Mouse (Mus musculus): ENCODE results near the gene Gm17067. TPM values are rescaled to one million over a fixed set of nuclear protein-coding genes. Genes with fewer than 3 reads are reported as not detected.
"Not testable (repeated sequence)": the region's sequence is repeated elsewhere in the genome, so short reads cannot be mapped to it uniquely, and the experiment has no call there.

The Gm17067 gene
- not detected in 2 replicates for polyA plus RNA-seq (2015; fragmentation: Nextera tagmentation; extraction: Ambion mirVana)

DNA sequence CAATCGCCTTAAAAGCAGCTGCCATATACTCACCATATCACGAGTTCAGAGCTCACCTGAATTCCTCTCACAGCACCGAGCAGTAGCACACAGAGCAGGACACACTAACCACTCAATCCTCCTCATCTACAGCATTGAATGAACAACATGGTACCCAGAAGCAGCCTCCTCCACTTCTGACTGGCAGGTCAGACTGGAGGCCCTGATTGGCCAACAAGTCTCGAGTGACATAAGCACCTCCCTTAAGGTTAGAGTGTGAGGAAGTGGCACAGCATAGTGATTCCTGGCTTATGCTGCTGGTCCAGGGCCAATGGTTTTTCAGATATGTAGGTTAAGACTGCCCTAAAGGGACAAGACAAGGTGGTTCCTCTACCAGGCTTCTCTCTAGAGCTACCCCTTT, at the start of gene Gm17067:
TSS of gene Gm17067 (minus strand) at position 101 of the 400 bp plus-strand sequence.
- H3K36me3 ChIP-seq; H3K9me3 ChIP-seq; H3K4me1 ChIP-seq; H3K4me2 ChIP-seq; ATAC-seq (ENCODE audit: insufficient read depth, low FRiP score, low read depth); H3K4me3 ChIP-seq (replicated peaks); H3K9ac ChIP-seq; H3K27me3 ChIP-seq (replicated peaks); H3K27ac ChIP-seq: not testable (repeated sequence)
- WGBS = 88% methylated on average over 4 of the region's 4 CpGs

- no peaks in the 10 kb centered on the region for H3K4me1 ChIP-seq
- H3K4me2 ChIP-seq = no peak overlapping the region
- no peaks in the 10 kb centered on the region for H3K36me3 ChIP-seq
- H3K9me3 ChIP-seq = no peaks in the 10 kb centered on the region
- WGBS = 41% methylated on average over 20 of the region's 20 CpGs
- H3K27me3 ChIP-seq (replicated peaks) = no peaks in the 10 kb centered on the region
- ATAC-seq (ENCODE audit: insufficient read depth, low FRiP score, low read depth) = no peak
- no peak overlapping the region for H3K4me3 ChIP-seq (replicated peaks)
- no peak overlapping the region for H3K27ac ChIP-seq
- H3K9ac ChIP-seq = no peak overlapping the region
Measured at GRCm38 (mm10) chr7:42749836-42750235, 23.0 kb upstream of the Gm17067 start.

- WGBS = 84% methylated on average over 10 of the region's 10 CpGs
- no peak overlapping the region for H3K4me2 ChIP-seq
- H3K36me3 ChIP-seq = no peaks in the 10 kb centered on the region
- no peak overlapping the region for H3K4me3 ChIP-seq (replicated peaks)
- no peak overlapping the region for H3K9ac ChIP-seq
- no peak; the same call in 1 of the 2 replicates for ATAC-seq (ENCODE audit: insufficient read depth, low FRiP score, low read depth)
- H3K9me3 ChIP-seq = no peaks in the 10 kb centered on the region
- H3K27me3 ChIP-seq (replicated peaks) = no peaks in the 10 kb centered on the region
- no peak overlapping the region for H3K27ac ChIP-seq
- no peaks in the 10 kb centered on the region for H3K4me1 ChIP-seq
Measured at GRCm38 (mm10) chr7:42738536-42739210, 11.9 kb upstream of the Gm17067 start.

DNA sequence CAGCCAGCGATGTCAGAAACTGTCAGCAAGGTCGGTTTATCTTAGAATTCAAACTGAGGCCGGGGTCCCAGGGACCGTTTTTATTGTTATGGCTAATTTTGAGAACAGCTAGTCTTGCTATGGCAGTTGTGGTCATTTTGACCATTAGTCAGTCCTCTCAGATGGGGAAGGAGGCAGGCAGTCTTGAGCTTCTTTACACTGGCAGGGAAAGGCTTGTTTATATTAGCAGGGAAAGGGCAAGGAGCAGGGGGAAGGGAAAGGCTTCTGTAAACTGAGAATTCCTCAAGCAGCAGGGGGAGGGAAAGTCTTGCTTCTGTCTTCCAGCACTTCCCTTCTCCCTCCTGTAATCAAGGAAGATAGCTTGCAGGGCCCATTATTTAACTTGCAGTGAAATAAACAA, 33.6 kb downstream of the Gm17067 start:
- WGBS = 1% methylated on average over 4 of the region's 4 CpGs
- not testable (repeated sequence) for H3K4me1 ChIP-seq; H3K36me3 ChIP-seq; H3K9me3 ChIP-seq; ATAC-seq (ENCODE audit: insufficient read depth, low FRiP score, low read depth); H3K9ac ChIP-seq; H3K27me3 ChIP-seq (replicated peaks)
- Histone ChIP-seq H3K4me2 (peak overlapping the region; percentile 58), H3K27ac (peak overlapping the region; percentile 81; the same call in 1 of the 2 replicates), H3K4me3 (replicated peaks) (peak overlapping the region; percentile 59)

GRCm38 (mm10) chr7:42692362-42693158, 34.3 kb downstream of the Gm17067 start, which contains the start of gene Zfp975:
Gene Zfp975 (minus strand): TSS chr7:42692742.
- not testable (repeated sequence) for H3K4me1 ChIP-seq; H3K9me3 ChIP-seq; H3K36me3 ChIP-seq; H3K27me3 ChIP-seq (replicated peaks)
- Histone ChIP-seq H3K4me2 (peak within 1 kb of the TSS; percentile 58), H3K4me3 (replicated peaks) (peak within 1 kb of the TSS; percentile 59), H3K9ac (peak within 1 kb of the TSS; percentile 44), H3K27ac (peak within 1 kb of the TSS; percentile 81)
- peak; percentile 100 for ATAC-seq (ENCODE audit: insufficient read depth, low FRiP score, low read depth)
- WGBS = under 1% methylated on average over 23 of the region's 23 CpGs

GRCm38 (mm10) chr7:42680081-42680480, 46.7 kb downstream of the Gm17067 start:
- WGBS = 95% methylated on average over 6 of the region's 6 CpGs
- not testable (repeated sequence) for H3K4me1 ChIP-seq; H3K36me3 ChIP-seq; H3K4me3 ChIP-seq (replicated peaks); ATAC-seq (ENCODE audit: insufficient read depth, low FRiP score, low read depth); H3K27ac ChIP-seq; H3K9ac ChIP-seq; H3K27me3 ChIP-seq (replicated peaks); H3K4me2 ChIP-seq; H3K9me3 ChIP-seq

DNA sequence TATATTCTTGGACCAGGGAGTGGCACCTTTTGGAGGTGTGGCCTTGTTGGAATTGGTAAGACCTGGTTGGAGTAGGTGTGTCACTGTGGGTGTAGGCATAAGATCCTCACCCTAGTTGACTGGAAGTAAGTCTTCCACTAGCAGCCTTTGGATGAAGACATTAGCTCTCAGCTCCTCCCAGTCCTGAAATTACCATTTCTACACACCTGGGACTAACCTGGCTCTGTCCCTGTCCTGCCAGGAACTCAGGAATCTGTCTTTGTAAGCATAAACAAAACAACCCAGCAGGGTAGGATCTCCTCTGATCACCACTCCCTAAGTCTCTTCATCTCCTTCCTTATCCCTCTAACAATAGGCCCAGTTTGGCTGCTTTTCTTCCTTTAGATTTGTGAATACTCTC, 47.2 kb downstream of the Gm17067 start:
- not testable (repeated sequence) for H3K27me3 ChIP-seq (replicated peaks); H3K27ac ChIP-seq; H3K4me1 ChIP-seq; H3K36me3 ChIP-seq; H3K9me3 ChIP-seq; H3K4me2 ChIP-seq; ATAC-seq (ENCODE audit: insufficient read depth, low FRiP score, low read depth); H3K4me3 ChIP-seq (replicated peaks); H3K9ac ChIP-seq

DNA sequence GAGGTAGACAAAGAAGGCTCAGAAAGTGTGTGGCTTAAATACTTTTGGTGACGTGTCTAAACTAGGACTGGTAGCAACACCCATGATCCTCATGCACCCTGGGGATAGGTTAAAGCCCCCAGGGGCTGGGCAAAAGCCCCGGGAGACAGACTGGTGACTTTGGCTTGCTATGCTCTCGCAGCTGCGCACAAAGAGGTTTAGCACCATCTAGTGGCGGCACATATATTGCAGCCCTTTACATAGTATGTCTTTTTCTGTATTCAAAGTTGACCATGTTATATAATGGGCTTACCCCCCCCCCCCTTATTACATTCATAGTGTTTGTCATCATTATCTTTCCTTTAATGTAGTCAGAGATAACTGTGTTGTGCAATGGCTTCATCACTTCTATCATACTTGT, 66.7 kb downstream of the Gm17067 start:
- 71% methylated on average over 5 of the region's 5 CpGs for WGBS
- H3K4me2 ChIP-seq; H3K4me3 ChIP-seq (replicated peaks); H3K36me3 ChIP-seq; H3K4me1 ChIP-seq; H3K9me3 ChIP-seq; H3K27me3 ChIP-seq (replicated peaks); H3K9ac ChIP-seq; H3K27ac ChIP-seq; ATAC-seq (ENCODE audit: insufficient read depth, low FRiP score, low read depth): not testable (repeated sequence)

Other genes starting within 250 kb of the Gm17067 start
- gene Zfp141, start 221.3 kb downstream of the Gm17067 start, polyA plus RNA-seq (2015; fragmentation: Nextera tagmentation; extraction: Ambion mirVana) = 7.9 and 9.4 TPM in 2 replicates
- not detected in 2 replicates for gene Gm21028, start 148.4 kb downstream of the Gm17067 start, polyA plus RNA-seq (2015; fragmentation: Nextera tagmentation; extraction: Ambion mirVana)
- 1.5 and 1.8 TPM in 2 replicates for gene Zfp977, start 134.5 kb downstream of the Gm17067 start, polyA plus RNA-seq (2015; fragmentation: Nextera tagmentation; extraction: Ambion mirVana)
- gene Zfp976, start 84.4 kb downstream of the Gm17067 start, polyA plus RNA-seq (2015; fragmentation: Nextera tagmentation; extraction: Ambion mirVana) = 3.3 and 3.6 TPM in 2 replicates
- 6.8 and 7.1 TPM in 2 replicates for gene Zfp975, start 34.3 kb downstream of the Gm17067 start, polyA plus RNA-seq (2015; fragmentation: Nextera tagmentation; extraction: Ambion mirVana)
- gene Vmn2r62, start 66.5 kb upstream of the Gm17067 start, polyA plus RNA-seq (2015; fragmentation: Nextera tagmentation; extraction: Ambion mirVana) = not detected in 2 replicates
- gene Gm2381, start 140.2 kb upstream of the Gm17067 start, polyA plus RNA-seq (2015; fragmentation: Nextera tagmentation; extraction: Ambion mirVana) = not detected in 2 replicates
- not detected in 2 replicates for gene Vmn2r63, start 206.8 kb upstream of the Gm17067 start, polyA plus RNA-seq (2015; fragmentation: Nextera tagmentation; extraction: Ambion mirVana)

All from stomach, embryonic 15.5 days (tissue).